Mouse (Mus musculus): ENCODE measurements around the gene Epb41l1. TPM values are rescaled to one million over a fixed set of nuclear protein-coding genes. Genes with fewer than 3 reads are reported as not detected.

The Epb41l1 gene
- total RNA-seq, 1 experiment = 20.5 TPM

DNA sequence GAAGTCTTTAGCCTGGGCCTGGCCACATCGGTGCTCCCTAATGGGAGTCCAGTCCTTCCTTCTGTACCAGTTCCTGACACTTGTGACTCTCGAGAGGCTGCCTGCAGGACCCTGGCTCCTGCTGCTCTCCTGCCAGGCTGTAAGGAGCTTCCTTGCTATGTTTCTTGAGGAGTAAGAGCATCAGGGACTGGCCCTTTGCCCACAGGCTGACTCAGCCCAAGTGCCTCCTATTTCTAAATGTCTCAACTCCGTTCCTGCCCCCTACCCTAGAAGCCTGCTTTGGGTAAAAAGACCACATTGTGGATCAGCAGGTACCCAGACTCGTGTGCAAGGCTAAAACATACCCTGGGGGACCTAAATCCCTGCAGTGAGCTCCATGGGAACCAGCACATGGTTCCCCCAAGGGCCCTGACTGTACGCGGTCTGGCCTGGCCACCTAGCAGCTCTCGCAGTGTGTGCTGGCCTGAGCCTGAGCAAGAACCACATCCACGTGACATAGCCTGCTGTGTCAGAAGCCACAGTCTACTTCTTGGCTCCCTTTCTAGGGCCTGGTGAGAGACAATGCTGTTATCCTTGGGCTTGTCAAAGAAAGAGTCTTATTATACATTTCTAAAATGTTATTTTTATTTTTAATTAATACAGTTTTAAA lies 67.6 kb downstream of the Epb41l1 start:
- Histone ChIP-seq H3K27ac (ENCODE audit: insufficient read depth, low read depth, low read length, poor library complexity, severe bottlenecking) (no peak overlapping the region), H3K9ac (ENCODE audit: insufficient read depth, low read depth, low read length, poor library complexity, severe bottlenecking) (no peak overlapping the region)
- TF ChIP-seq ZC3H11A (IDR thresholded peaks at IDR 0.05; ENCODE audit: borderline replicate concordance, low read depth, low read length) (no peak), CHD2 (IDR thresholded peaks at IDR 0.05; ENCODE audit: low read depth, low read length) (no peak), ZNF384 (IDR thresholded peaks at IDR 0.05; ENCODE audit: low read depth, low read length) (no peak), MAFK (IDR thresholded peaks at IDR 0.05; ENCODE audit: insufficient read depth, low read depth, low read length) (no peak), HCFC1 (IDR thresholded peaks at IDR 0.05; ENCODE audit: borderline replicate concordance, insufficient read depth, low read length) (no peak)

DNA sequence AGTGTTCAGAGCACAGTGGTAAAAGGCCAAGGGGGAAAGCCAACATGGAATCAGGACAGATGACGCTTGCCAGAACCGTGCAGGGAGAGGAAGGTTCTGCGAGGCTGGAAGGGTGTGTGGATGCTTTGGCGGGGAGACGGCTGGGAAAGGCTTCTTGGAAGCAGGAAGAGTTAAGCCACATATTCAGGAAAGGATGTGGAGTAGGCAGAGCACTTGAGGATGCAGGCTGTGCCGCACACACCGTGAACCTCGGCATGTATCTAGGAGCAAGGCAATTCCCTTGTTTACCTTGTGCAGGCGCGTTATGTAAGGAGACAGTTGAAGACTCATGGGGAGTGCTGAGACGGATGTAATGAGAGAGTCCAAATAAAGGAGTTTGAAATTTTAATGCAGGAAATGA lies 69.5 kb downstream of the Epb41l1 start:
- no peak overlapping the region for H3K9ac ChIP-seq (ENCODE audit: insufficient read depth, low read depth, low read length, poor library complexity, severe bottlenecking)
- H3K27ac ChIP-seq (ENCODE audit: insufficient read depth, low read depth, low read length, poor library complexity, severe bottlenecking) = no peak overlapping the region
- H3K4me3 ChIP-seq (ENCODE audit: insufficient read depth in 1 of 2, low read depth in 1 of 2, low read length in 2 of 2, poor library complexity in 1 of 2, severe bottlenecking in 1 of 2) = no peak overlapping the region
- DNase-seq (ENCODE audit: low read depth, low spot score) = no peak
- peaks cover 6% of the 10 kb centered on the region; the same call in 1 of the 2 replicates for H3K36me3 ChIP-seq (ENCODE audit: control insufficient read depth, insufficient read depth, low read length, poor library complexity, severe bottlenecking)
- TF ChIP-seq ZNF384 (IDR thresholded peaks at IDR 0.05; ENCODE audit: low read depth, low read length) = no peak
- TF ChIP-seq ZC3H11A (IDR thresholded peaks at IDR 0.05; ENCODE audit: borderline replicate concordance, low read depth, low read length) = no peak
- no peak for TF ChIP-seq MAFK (IDR thresholded peaks at IDR 0.05; ENCODE audit: insufficient read depth, low read depth, low read length)
- no peak for TF ChIP-seq CHD2 (IDR thresholded peaks at IDR 0.05; ENCODE audit: low read depth, low read length)
- TF ChIP-seq HCFC1 (IDR thresholded peaks at IDR 0.05; ENCODE audit: borderline replicate concordance, insufficient read depth, low read length) = no peak
- H3K4me1 ChIP-seq (ENCODE audit: control insufficient read depth in 2 of 2, insufficient read depth in 2 of 2, low read length in 2 of 2, poor library complexity in 1 of 2) = peaks cover 4 to 15% of the 10 kb centered on the region in 2 experiments; a peak in 2 of 4 replicates
- in situ Hi-C loops (cut with MboI; ENCODE audit: low sequenced_read_pairs in 2 of 2, unreplicated experiment in 2 of 2) = no loop called here
- H3K9me3 ChIP-seq (ENCODE audit: control insufficient read depth, insufficient read depth, low read depth, low read length) = no peaks in the 10 kb centered on the region

More for the DNA sequence above, 67.6 kb downstream of the Epb41l1 start:
- peaks cover 2% of the 10 kb centered on the region; the same call in 1 of the 2 replicates for H3K36me3 ChIP-seq (ENCODE audit: control insufficient read depth, insufficient read depth, low read length, poor library complexity, severe bottlenecking)
- DNase-seq (ENCODE audit: low read depth, low spot score) = no peak
- peaks cover 4 to 15% of the 10 kb centered on the region in 2 experiments; a peak in 2 of 4 replicates for H3K4me1 ChIP-seq (ENCODE audit: control insufficient read depth in 2 of 2, insufficient read depth in 2 of 2, low read length in 2 of 2, poor library complexity in 1 of 2)
- H3K9me3 ChIP-seq (ENCODE audit: control insufficient read depth, insufficient read depth, low read depth, low read length) = no peaks in the 10 kb centered on the region
- no peak overlapping the region for H3K4me3 ChIP-seq (ENCODE audit: insufficient read depth in 1 of 2, low read depth in 1 of 2, low read length in 2 of 2, poor library complexity in 1 of 2, severe bottlenecking in 1 of 2)
- in situ Hi-C loops (cut with MboI; ENCODE audit: low sequenced_read_pairs in 2 of 2, unreplicated experiment in 2 of 2) = no loop called here

DNA sequence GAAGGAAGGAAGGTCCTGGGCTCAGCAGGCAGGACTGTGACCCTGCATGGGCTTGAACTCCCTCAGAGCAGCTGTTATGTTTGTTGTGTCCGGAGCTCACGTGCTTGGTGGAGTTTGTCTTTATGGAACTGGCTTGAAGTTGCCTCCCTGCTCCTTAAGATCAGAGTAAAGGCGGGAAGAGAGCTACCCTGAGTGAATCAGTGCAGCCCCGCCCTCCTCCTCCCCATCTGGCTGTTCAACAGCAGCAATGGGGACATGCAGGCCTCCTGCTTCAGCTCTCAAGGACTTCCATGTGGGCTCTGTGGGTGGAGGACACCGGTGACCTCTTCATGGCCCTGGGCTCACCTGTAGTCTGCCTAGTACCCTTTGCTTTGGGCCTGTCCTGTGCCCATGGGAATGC lies 71.1 kb downstream of the Epb41l1 start:
- Histone ChIP-seq H3K27ac (ENCODE audit: insufficient read depth, low read depth, low read length, poor library complexity, severe bottlenecking) (no peak overlapping the region), H3K4me1 (ENCODE audit: control insufficient read depth in 2 of 2, insufficient read depth in 2 of 2, low read length in 2 of 2, poor library complexity in 1 of 2) (peaks cover 4 to 15% of the 10 kb centered on the region in 2 experiments; a peak in 2 of 4 replicates), H3K9me3 (ENCODE audit: control insufficient read depth, insufficient read depth, low read depth, low read length) (no peaks in the 10 kb centered on the region), H3K9ac (ENCODE audit: insufficient read depth, low read depth, low read length, poor library complexity, severe bottlenecking) (no peak overlapping the region), H3K4me3 (ENCODE audit: insufficient read depth in 1 of 2, low read depth in 1 of 2, low read length in 2 of 2, poor library complexity in 1 of 2, severe bottlenecking in 1 of 2) (no peak overlapping the region), H3K36me3 (ENCODE audit: control insufficient read depth, insufficient read depth, low read length, poor library complexity, severe bottlenecking) (peaks cover 11% of the 10 kb centered on the region; the same call in 1 of the 2 replicates)
- DNase-seq (ENCODE audit: low read depth, low spot score) = no peak
- TF ChIP-seq HCFC1 (IDR thresholded peaks at IDR 0.05; ENCODE audit: borderline replicate concordance, insufficient read depth, low read length) (no peak), ZNF384 (IDR thresholded peaks at IDR 0.05; ENCODE audit: low read depth, low read length) (no peak), ZC3H11A (IDR thresholded peaks at IDR 0.05; ENCODE audit: borderline replicate concordance, low read depth, low read length) (no peak), MAFK (IDR thresholded peaks at IDR 0.05; ENCODE audit: insufficient read depth, low read depth, low read length) (no peak), CHD2 (IDR thresholded peaks at IDR 0.05; ENCODE audit: low read depth, low read length) (no peak)
- in situ Hi-C loops (cut with MboI; ENCODE audit: low sequenced_read_pairs in 2 of 2, unreplicated experiment in 2 of 2) = no loop called here

DNA sequence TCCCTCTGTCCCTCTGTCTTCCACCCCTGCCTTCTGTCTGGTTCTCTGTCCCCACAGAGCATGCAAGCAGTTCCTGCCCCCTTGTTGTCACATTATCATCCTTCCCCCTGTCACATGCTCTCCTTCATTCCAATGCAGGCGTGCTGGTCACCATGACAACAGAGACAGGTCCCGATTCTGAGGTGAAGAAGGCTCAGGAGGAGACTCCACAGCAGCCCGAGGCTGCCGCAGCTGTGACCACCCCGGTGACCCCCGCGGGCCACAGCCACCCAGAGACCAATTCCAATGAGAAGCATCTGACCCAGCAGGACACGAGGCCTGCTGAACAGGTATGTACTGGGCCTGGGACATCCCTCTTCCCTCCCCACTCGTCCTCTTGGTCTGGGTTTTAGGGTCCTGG lies 73.1 kb downstream of the Epb41l1 start:
- Histone ChIP-seq H3K4me1 (ENCODE audit: control insufficient read depth in 2 of 2, insufficient read depth in 2 of 2, low read length in 2 of 2, poor library complexity in 1 of 2) (peaks cover 4 to 15% of the 10 kb centered on the region in 2 experiments; a peak in 2 of 4 replicates), H3K9ac (ENCODE audit: insufficient read depth, low read depth, low read length, poor library complexity, severe bottlenecking) (no peak overlapping the region), H3K27ac (ENCODE audit: insufficient read depth, low read depth, low read length, poor library complexity, severe bottlenecking) (no peak overlapping the region), H3K36me3 (ENCODE audit: control insufficient read depth, insufficient read depth, low read length, poor library complexity, severe bottlenecking) (peaks cover 11% of the 10 kb centered on the region; the same call in 1 of the 2 replicates), H3K4me3 (ENCODE audit: insufficient read depth in 1 of 2, low read depth in 1 of 2, low read length in 2 of 2, poor library complexity in 1 of 2, severe bottlenecking in 1 of 2) (no peak overlapping the region), H3K9me3 (ENCODE audit: control insufficient read depth, insufficient read depth, low read depth, low read length) (no peaks in the 10 kb centered on the region)
- TF ChIP-seq ZNF384 (IDR thresholded peaks at IDR 0.05; ENCODE audit: low read depth, low read length) (no peak), ZC3H11A (IDR thresholded peaks at IDR 0.05; ENCODE audit: borderline replicate concordance, low read depth, low read length) (no peak), CHD2 (IDR thresholded peaks at IDR 0.05; ENCODE audit: low read depth, low read length) (no peak), HCFC1 (IDR thresholded peaks at IDR 0.05; ENCODE audit: borderline replicate concordance, insufficient read depth, low read length) (no peak), MAFK (IDR thresholded peaks at IDR 0.05; ENCODE audit: insufficient read depth, low read depth, low read length) (no peak)
- DNase-seq (ENCODE audit: low read depth, low spot score) = no peak
- in situ Hi-C loops (cut with MboI; ENCODE audit: low sequenced_read_pairs in 2 of 2, unreplicated experiment in 2 of 2) = no loop called here
